Comparison of ENCODE assay signal across 29 mouse cellular contexts in genomic region chr3:69341514-69341913, GRCm38 (mm10). TPM values are rescaled to one million over a fixed set of nuclear protein-coding genes. Genes with fewer than 3 reads are reported as not detected.
A peak's percentile ranks its signal among the peaks of the same experiment; 100 is the strongest.
DNase-seq lines count a peak whose midpoint lies in the region; ATAC-seq lines count a peak whose summit lies in the region.
"Had no signal": no experiment of that assay in that cellular context is flagged by ENCODE, and none has a peak within 500 bp of the region (broad histone marks: within the 10 kb centered on the region; RNA-seq: fewer than 3 reads in every experiment).

No protein-coding gene starts in this region.

- H3K4me2 ChIP-seq in forebrain, embryonic 12.5 days = no peak overlapping the region
- H3K4me2 ChIP-seq in liver, embryonic 11.5 days = peak overlapping the region; percentile 33; the same call in 1 of the 2 replicates
- no peak overlapping the region for H3K4me2 ChIP-seq in forebrain, embryonic 16.5 days (ENCODE audit: low read length)
- H3K4me2 ChIP-seq: hindbrain, embryonic 12.5 days; intestine, embryonic 15.5 days had no signal

- 83% methylated on average over 8 of the region's 8 CpGs for WGBS in forebrain, embryonic 12.5 days
- WGBS in forebrain, embryonic 10.5 days = 92% methylated on average over 8 of the region's 8 CpGs
- WGBS in liver, embryonic 11.5 days = 79% methylated on average over 8 of the region's 8 CpGs
- WGBS in forebrain, embryonic 16.5 days = 44% methylated on average over 8 of the region's 8 CpGs

- no peak overlapping the region for H3K4me3 ChIP-seq in forebrain, embryonic 12.5 days (replicated peaks)
- no peak overlapping the region for H3K4me3 ChIP-seq in forebrain, embryonic 10.5 days
- no peak overlapping the region for H3K4me3 ChIP-seq in liver, embryonic 11.5 days (ENCODE audit: low read depth, low read length)
- H3K4me3 ChIP-seq in forebrain, embryonic 16.5 days (replicated peaks; ENCODE audit: low read length) = no peak overlapping the region
- H3K4me3 ChIP-seq: erythroblast, embryonic 14.5 days; heart, adult 2 months; heart, embryonic 13.5 days; hindbrain, embryonic 12.5 days; intestine, embryonic 15.5 days had no signal

- H3K4me1 ChIP-seq in forebrain, embryonic 12.5 days = peaks cover 4% of the 10 kb centered on the region; the same call in 1 of the 2 replicates
- H3K4me1 ChIP-seq in forebrain, embryonic 10.5 days = no peaks in the 10 kb centered on the region
- H3K4me1 ChIP-seq in liver, embryonic 11.5 days (replicated peaks; ENCODE audit: control insufficient read depth, insufficient read depth, low read length) = peaks cover 24% of the 10 kb centered on the region
- H3K4me1 ChIP-seq in forebrain, embryonic 16.5 days (replicated peaks; ENCODE audit: control insufficient read depth, insufficient read depth, low read length) = peaks cover 13% of the 10 kb centered on the region
- H3K4me1 ChIP-seq: hindbrain, embryonic 12.5 days; intestine, embryonic 15.5 days had no signal

- H3K9ac ChIP-seq in forebrain, embryonic 12.5 days = no peak overlapping the region
- H3K9ac ChIP-seq in liver, embryonic 11.5 days (ENCODE audit: low read depth, low read length) = no peak overlapping the region
- H3K9ac ChIP-seq in forebrain, embryonic 16.5 days (replicated peaks; ENCODE audit: low read depth, low read length) = no peak overlapping the region
- H3K9ac ChIP-seq: heart, embryonic 13.5 days; hindbrain, embryonic 12.5 days; intestine, embryonic 15.5 days had no signal

- no peaks in the 10 kb centered on the region for H3K9me3 ChIP-seq in forebrain, embryonic 12.5 days
- no peaks in the 10 kb centered on the region for H3K9me3 ChIP-seq in forebrain, embryonic 10.5 days
- H3K9me3 ChIP-seq in liver, embryonic 11.5 days (ENCODE audit: control insufficient read depth, low read length) = no peaks in the 10 kb centered on the region
- H3K9me3 ChIP-seq in forebrain, embryonic 16.5 days (ENCODE audit: control insufficient read depth, low read length) = no peaks in the 10 kb centered on the region
- H3K9me3 ChIP-seq: G1E; heart, embryonic 13.5 days; hindbrain, embryonic 12.5 days; intestine, embryonic 15.5 days had no signal

- H3K27me3 ChIP-seq in forebrain, embryonic 12.5 days = no peaks in the 10 kb centered on the region
- no peaks in the 10 kb centered on the region for H3K27me3 ChIP-seq in forebrain, embryonic 10.5 days (ENCODE audit: poor library complexity, severe bottlenecking)
- H3K27me3 ChIP-seq in liver, embryonic 11.5 days (replicated peaks; ENCODE audit: control insufficient read depth, insufficient read depth, low read length) = no peaks in the 10 kb centered on the region
- no peaks in the 10 kb centered on the region for H3K27me3 ChIP-seq in forebrain, embryonic 16.5 days (replicated peaks; ENCODE audit: control insufficient read depth, insufficient read depth, low read length)
- H3K27me3 ChIP-seq: heart, embryonic 13.5 days; hindbrain, embryonic 12.5 days; intestine, embryonic 15.5 days had no signal

- no peak for ATAC-seq in forebrain, embryonic 12.5 days (ENCODE audit: low FRiP score)
- ATAC-seq in liver, embryonic 11.5 days (replicated peaks; ENCODE audit: low FRiP score) = no peak
- peak; percentile 69 for ATAC-seq in forebrain, embryonic 16.5 days
- ATAC-seq: hindbrain, postnatal 0 days; intestine, embryonic 15.5 days had no signal

- 0 out of 2 replicates have a peak overlapping the region, but pooled peaks have one; percentile 13 for H3K27ac ChIP-seq in forebrain, embryonic 12.5 days
- no peak overlapping the region for H3K27ac ChIP-seq in forebrain, embryonic 10.5 days
- no peak overlapping the region; the same call in 1 of the 2 replicates for H3K27ac ChIP-seq in liver, embryonic 11.5 days (ENCODE audit: low read depth, low read length)
- no peak overlapping the region for H3K27ac ChIP-seq in forebrain, embryonic 16.5 days (ENCODE audit: low read length)
- H3K27ac ChIP-seq: heart, adult 2 months; hindbrain, embryonic 12.5 days; hindbrain, postnatal 0 days; intestine, embryonic 15.5 days; kidney, postnatal 0 days had no signal

- DNase-seq in forebrain, embryonic 10.5 days (ENCODE audit: extremely low spot score, low spot score) = no peak
- DNase-seq in liver, embryonic 11.5 days (ENCODE audit: low spot score) = no peak
- DNase-seq in liver (no peak), adipocyte (ENCODE audit: low spot score) (no peak)
- DNase-seq in frontal cortex, postnatal 36 days (ENCODE audit: low spot score in 2 of 2) = no peak
- DNase-seq: adrenal gland, postnatal 10 days; cerebellum, adult 18-20 months; cerebellum, postnatal 14 days; gastrocnemius, postnatal 36 days; heart, adult 2 months; heart, postnatal 36 days; kidney, adult 8-10 months; kidney, postnatal 4 days; layer of hippocampus, postnatal 36 days; left cerebral cortex, postnatal 4 days; lung, adult 2 months; lung, postnatal 14 days; midbrain, embryonic 14.5 days; spleen, adult 18-20 months; thymus, postnatal 14 days had no signal

- no peaks in the 10 kb centered on the region for H3K36me3 ChIP-seq in forebrain, embryonic 12.5 days (replicated peaks)
- no peaks in the 10 kb centered on the region for H3K36me3 ChIP-seq in forebrain, embryonic 10.5 days (replicated peaks)
- H3K36me3 ChIP-seq in liver, embryonic 11.5 days (ENCODE audit: control insufficient read depth, insufficient read depth, low read length) = no peaks in the 10 kb centered on the region
- H3K36me3 ChIP-seq in forebrain, embryonic 16.5 days (ENCODE audit: control insufficient read depth, insufficient read depth) = no peaks in the 10 kb centered on the region
- H3K36me3 ChIP-seq: heart, embryonic 13.5 days; hindbrain, embryonic 12.5 days; intestine, embryonic 15.5 days had no signal

RNA-seq across cellular contexts. Expression of gene Ppm1l, which starts 24.9 kb away (rescaled TPM):
- 23.6 and 24.3 TPM in 2 replicates for polyA plus RNA-seq in forebrain, embryonic 12.5 days (2016; fragmentation: Nextera tagmentation; extraction: Ambion mirVana)
- polyA plus RNA-seq in forebrain, embryonic 10.5 days (2016; fragmentation: Nextera tagmentation; extraction: Ambion mirVana) = 9.3 and 9.8 TPM in 2 replicates
- 8.2 and 8.3 TPM in 2 replicates for polyA plus RNA-seq in liver, embryonic 11.5 days (2014; fragmentation: Nextera tagmentation; extraction: Ambion mirVana)
- polyA plus RNA-seq in forebrain, embryonic 16.5 days (2015; fragmentation: Nextera tagmentation; extraction: Ambion mirVana) = 24.4 and 27.8 TPM in 2 replicates
